Mouse (Mus musculus): ENCODE results near the gene Prdx6b. TPM values are rescaled to one million over a fixed set of nuclear protein-coding genes. Genes with fewer than 3 reads are reported as not detected.

Prdx6b gene
- polyA plus RNA-seq (2015; fragmentation: Nextera tagmentation; extraction: Ambion mirVana) = not detected in 2 replicates

DNA sequence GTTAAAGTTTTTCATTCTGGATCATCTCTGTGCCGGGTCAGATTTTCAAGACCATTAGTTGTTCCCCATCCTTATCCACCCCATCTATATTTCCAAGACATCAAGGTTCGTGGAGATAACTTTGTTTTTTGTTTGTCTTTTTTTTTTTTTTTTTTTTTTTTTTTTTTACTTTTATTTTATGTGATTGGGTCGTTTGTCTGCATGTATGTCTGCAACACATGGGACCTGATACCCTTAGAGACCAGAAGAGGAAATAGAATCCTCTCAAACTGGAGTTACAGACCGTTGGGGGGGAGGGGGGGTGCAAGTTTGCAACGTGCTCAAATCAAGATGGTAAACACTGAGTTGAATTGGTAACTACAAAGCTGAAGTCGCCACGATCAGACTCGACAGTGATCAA lies at the start of gene Prdx6b:
TSS of gene Prdx6b (plus strand) at position 301 of the 400 bp plus-strand sequence.
- Histone ChIP-seq H3K4me3 (no peak within 1 kb of the TSS), H3K36me3 (no peaks in the 10 kb centered on the region), H3K4me2 (no peak within 1 kb of the TSS), H3K27ac (replicated peaks) (no peak within 1 kb of the TSS), H3K9me3 (no peaks in the 10 kb centered on the region), H3K27me3 (no peaks in the 10 kb centered on the region), H3K4me1 (replicated peaks) (no peaks in the 10 kb centered on the region), H3K9ac (no peak within 1 kb of the TSS)
- 90% methylated on average over 8 of the region's 8 CpGs for WGBS
- no peak for ATAC-seq (ENCODE audit: low FRiP score, low read depth)

DNA sequence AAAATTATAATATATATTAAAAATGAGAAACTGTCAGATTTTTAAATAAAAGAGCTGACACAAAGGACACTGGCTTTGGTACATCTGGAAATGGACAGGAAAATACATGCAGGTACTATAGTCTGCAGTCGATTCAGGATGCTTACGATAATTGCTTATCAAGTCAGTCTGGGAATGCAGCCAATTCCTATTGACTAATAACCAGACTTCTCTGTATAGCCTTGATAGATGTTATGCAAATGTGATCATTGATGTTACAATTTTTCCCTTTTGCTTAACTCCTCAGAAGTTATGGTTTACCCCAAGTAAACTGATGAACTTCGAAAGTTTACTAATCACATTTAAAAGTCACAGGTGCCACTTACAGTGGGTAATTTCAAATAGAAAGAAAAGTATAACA lies 44.8 kb upstream of the Prdx6b start:
- 65% methylated on average over 3 of the region's 3 CpGs for WGBS
- H3K36me3 ChIP-seq = no peaks in the 10 kb centered on the region
- H3K9me3 ChIP-seq = no peaks in the 10 kb centered on the region
- H3K27me3 ChIP-seq = no peaks in the 10 kb centered on the region
- no peak overlapping the region for H3K27ac ChIP-seq (replicated peaks)
- H3K4me2 ChIP-seq = no peak overlapping the region
- ATAC-seq (ENCODE audit: low FRiP score, low read depth) = no peak
- no peaks in the 10 kb centered on the region for H3K4me1 ChIP-seq (replicated peaks)
- no peak overlapping the region for H3K9ac ChIP-seq
- H3K4me3 ChIP-seq = no peak overlapping the region

DNA sequence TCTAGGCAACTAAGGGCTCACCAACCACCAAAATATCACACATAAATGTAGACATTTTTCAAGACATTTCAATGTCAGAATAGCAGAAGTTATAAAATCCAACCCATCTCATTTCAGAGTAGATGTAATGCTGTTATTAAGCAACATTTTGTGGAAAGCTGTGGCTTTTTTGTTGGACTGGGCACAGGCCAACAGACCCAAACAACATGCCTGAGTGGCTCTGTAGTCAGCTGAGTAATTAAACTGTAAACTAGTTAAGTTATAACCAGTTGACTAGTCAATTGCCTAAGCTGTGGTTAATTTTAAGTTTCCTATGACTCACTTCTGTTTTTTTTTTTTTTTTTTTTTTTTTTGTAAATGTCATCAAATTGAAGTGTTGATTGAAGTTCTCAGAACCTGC lies 44.4 kb upstream of the Prdx6b start:
- no peak overlapping the region for H3K9ac ChIP-seq
- no peaks in the 10 kb centered on the region for H3K4me1 ChIP-seq (replicated peaks)
- H3K4me3 ChIP-seq = no peak overlapping the region
- no peaks in the 10 kb centered on the region for H3K9me3 ChIP-seq
- no peak overlapping the region for H3K4me2 ChIP-seq
- no peak overlapping the region for H3K27ac ChIP-seq (replicated peaks)
- no peak for ATAC-seq (ENCODE audit: low FRiP score, low read depth)
- no peaks in the 10 kb centered on the region for H3K27me3 ChIP-seq
- H3K36me3 ChIP-seq = no peaks in the 10 kb centered on the region

DNA sequence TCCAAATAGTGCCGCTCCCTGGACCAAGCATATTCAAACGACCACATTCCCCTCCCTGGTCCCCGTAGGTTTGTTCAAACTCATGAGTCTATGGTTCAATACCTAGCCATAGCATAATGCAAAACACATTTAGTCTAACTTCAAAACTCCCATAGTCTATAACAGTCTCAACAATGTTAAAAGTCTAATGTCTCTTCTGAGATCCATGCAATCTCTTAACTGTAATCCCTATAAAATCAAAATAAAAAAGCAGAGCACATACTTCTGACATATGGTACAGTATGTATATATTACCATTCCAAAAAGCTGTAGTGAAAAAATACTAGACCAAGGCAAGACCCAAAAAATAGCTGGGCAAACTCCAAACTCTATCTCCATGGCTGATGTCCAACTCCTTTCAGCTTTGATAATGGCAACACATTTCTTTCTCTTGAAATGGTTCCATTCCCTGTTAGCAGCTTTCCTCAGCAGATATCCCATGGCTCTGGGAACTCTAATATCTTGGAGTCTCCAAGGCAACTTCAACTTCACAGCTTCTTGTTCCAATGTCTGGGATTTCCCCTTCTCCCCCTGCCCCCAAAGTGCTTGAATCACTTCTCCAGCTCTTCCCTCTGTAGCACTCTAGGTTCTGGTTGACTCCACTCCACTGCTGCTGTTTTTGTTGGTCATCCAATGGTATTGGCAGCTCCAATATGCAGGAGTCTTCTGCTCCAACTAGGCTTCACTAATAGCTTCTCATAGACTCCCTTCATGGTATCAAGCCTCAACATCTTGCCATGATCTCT lies 32.2 kb upstream of the Prdx6b start:
- H3K27me3 ChIP-seq = no peaks in the 10 kb centered on the region
- no peaks in the 10 kb centered on the region for H3K36me3 ChIP-seq
- no peak overlapping the region for H3K9ac ChIP-seq
- H3K9me3 ChIP-seq = no peaks in the 10 kb centered on the region
- ATAC-seq (ENCODE audit: low FRiP score, low read depth) = no peak
- 90% methylated on average over 3 of the region's 3 CpGs for WGBS
- H3K27ac ChIP-seq (replicated peaks) = no peak overlapping the region
- H3K4me1 ChIP-seq (replicated peaks) = no peaks in the 10 kb centered on the region
- no peak overlapping the region for H3K4me2 ChIP-seq
- H3K4me3 ChIP-seq = no peak overlapping the region

DNA sequence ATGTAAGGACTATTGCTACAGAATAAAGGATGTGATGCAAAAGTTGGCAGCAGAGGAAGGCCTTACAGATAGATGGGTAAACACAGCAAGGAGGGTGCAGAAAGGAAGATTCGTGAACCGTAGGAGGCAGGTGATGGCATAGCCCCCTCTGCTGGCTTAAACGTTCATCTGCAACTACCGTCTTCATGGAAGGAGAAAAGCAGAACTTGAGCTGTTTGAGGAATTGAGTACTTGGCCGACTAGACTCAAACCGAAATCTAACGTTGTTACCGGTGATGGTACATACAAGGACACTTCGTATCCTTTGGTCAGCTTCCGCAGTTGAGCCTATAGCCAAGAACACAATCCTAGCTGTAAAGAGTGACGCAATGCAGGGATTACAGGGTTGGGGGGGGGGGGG lies 25.4 kb upstream of the Prdx6b start:
- Histone ChIP-seq H3K9me3 (no peaks in the 10 kb centered on the region), H3K36me3 (no peaks in the 10 kb centered on the region), H3K4me2 (peak overlapping the region; percentile 26), H3K9ac (no peak overlapping the region), H3K4me1 (replicated peaks) (no peaks in the 10 kb centered on the region), H3K27me3 (no peaks in the 10 kb centered on the region), H3K27ac (replicated peaks) (no peak overlapping the region), H3K4me3 (no peak overlapping the region)
- peak; percentile 42; the same call in 1 of the 2 replicates for ATAC-seq (ENCODE audit: low FRiP score, low read depth)
- 27% methylated on average over 11 of the region's 11 CpGs for WGBS

DNA sequence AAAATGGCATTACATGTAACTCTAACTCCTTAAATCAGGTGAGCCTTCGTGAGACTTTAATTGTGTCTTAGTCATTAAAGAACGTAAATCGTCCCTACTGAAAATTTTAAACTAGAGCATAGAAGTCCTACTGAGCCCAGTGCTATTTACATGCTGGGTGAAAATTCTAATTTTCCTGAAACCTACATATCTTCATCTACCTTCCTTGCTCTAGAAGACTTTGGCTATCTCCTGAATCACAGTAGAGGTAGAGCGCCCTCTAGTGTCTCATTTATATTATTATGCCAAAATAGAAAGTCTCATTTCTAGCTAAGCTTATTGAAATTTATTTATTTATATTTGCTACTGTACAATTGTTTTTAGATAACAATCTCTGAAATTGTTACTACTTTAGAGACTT lies 24.2 kb upstream of the Prdx6b start:
- H3K4me3 ChIP-seq = no peak overlapping the region
- ATAC-seq (ENCODE audit: low FRiP score, low read depth) = no peak
- no peaks in the 10 kb centered on the region for H3K27me3 ChIP-seq
- no peaks in the 10 kb centered on the region for H3K9me3 ChIP-seq
- no peak overlapping the region for H3K4me2 ChIP-seq
- no peak overlapping the region for H3K9ac ChIP-seq
- H3K36me3 ChIP-seq = no peaks in the 10 kb centered on the region
- H3K4me1 ChIP-seq (replicated peaks) = no peaks in the 10 kb centered on the region
- WGBS = 48% methylated on average over 4 of the region's 4 CpGs
- H3K27ac ChIP-seq (replicated peaks) = no peak overlapping the region

DNA sequence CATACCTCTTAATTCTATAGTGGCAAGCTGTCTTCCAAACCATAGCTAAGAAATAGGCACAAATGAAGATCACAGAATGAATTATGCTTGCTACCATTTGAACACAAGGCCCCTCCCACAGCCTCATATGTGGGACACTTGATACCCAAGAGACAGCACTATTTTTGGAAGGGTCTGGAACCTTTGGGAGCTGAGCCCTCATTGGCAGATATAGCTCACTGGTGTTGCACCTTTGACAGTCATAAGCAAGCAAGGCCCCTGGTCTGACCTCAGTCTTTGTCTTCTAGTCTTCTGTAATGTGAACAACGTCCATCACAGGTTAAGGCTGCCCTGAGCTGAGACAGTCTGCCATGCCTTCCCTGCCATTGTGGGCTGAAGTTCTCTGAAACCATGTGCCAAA lies 20.8 kb upstream of the Prdx6b start:
- no peak overlapping the region for H3K9ac ChIP-seq
- H3K4me2 ChIP-seq = no peak overlapping the region
- H3K4me1 ChIP-seq (replicated peaks) = no peaks in the 10 kb centered on the region
- H3K36me3 ChIP-seq = no peaks in the 10 kb centered on the region
- 76% methylated on average over 1 of the region's 1 CpGs for WGBS
- no peak overlapping the region for H3K4me3 ChIP-seq
- no peaks in the 10 kb centered on the region for H3K27me3 ChIP-seq
- no peak overlapping the region for H3K27ac ChIP-seq (replicated peaks)
- ATAC-seq (ENCODE audit: low FRiP score, low read depth) = no peak
- H3K9me3 ChIP-seq = no peaks in the 10 kb centered on the region

DNA sequence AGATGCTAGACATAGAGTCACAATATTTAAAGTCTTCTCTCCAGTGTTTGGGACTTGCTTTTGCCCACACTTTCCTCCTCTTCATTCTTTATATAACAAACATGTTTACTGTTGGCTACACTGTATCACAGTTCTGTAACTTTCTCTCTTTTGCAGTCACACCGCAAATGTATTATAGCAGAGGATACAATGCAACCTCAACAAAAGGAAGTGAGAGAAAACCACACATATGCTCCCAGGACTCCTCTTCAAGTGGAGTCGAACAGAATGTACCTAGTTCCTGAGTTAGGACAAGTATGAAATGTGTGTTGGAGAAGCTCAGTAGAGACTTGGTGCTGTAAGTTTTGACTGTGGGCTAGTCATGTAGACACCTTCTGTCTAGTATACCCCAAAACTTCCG lies 19.2 kb upstream of the Prdx6b start:
- H3K36me3 ChIP-seq = no peaks in the 10 kb centered on the region
- no peaks in the 10 kb centered on the region for H3K9me3 ChIP-seq
- H3K4me2 ChIP-seq = no peak overlapping the region
- whole genome bisulfite sequencing = 97% methylated on average over 3 of the region's 3 CpGs
- H3K4me1 ChIP-seq (replicated peaks) = no peaks in the 10 kb centered on the region
- H3K27ac ChIP-seq (replicated peaks) = no peak overlapping the region
- no peak for ATAC-seq (ENCODE audit: low FRiP score, low read depth)
- no peaks in the 10 kb centered on the region for H3K27me3 ChIP-seq
- no peak overlapping the region for H3K9ac ChIP-seq
- no peak overlapping the region for H3K4me3 ChIP-seq

DNA sequence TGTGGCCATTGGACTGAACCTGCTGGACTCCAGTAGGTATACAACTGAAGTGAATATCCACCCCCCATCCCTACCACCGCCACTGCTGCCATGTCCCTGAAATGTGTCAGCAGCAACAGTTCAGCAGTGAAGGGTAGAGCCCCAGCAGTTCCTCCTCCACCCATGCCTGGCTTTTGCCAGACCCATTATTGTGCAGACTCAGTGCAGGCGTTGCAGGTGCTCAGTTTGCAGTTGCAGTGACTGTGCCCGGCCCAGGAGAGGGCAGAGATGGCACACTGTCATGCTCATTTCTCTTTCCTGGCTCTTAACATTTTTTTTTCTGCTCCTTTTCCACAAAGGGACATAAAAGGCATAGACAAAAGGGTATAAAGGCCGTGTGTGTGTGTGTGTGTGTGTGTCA lies 18.5 kb upstream of the Prdx6b start:
- no peak overlapping the region for H3K27ac ChIP-seq (replicated peaks)
- WGBS = 85% methylated on average over 4 of the region's 4 CpGs
- no peaks in the 10 kb centered on the region for H3K36me3 ChIP-seq
- no peak overlapping the region for H3K4me3 ChIP-seq
- no peaks in the 10 kb centered on the region for H3K4me1 ChIP-seq (replicated peaks)
- H3K9ac ChIP-seq = no peak overlapping the region
- H3K4me2 ChIP-seq = no peak overlapping the region
- ATAC-seq (ENCODE audit: low FRiP score, low read depth) = no peak
- no peaks in the 10 kb centered on the region for H3K9me3 ChIP-seq
- no peaks in the 10 kb centered on the region for H3K27me3 ChIP-seq

DNA sequence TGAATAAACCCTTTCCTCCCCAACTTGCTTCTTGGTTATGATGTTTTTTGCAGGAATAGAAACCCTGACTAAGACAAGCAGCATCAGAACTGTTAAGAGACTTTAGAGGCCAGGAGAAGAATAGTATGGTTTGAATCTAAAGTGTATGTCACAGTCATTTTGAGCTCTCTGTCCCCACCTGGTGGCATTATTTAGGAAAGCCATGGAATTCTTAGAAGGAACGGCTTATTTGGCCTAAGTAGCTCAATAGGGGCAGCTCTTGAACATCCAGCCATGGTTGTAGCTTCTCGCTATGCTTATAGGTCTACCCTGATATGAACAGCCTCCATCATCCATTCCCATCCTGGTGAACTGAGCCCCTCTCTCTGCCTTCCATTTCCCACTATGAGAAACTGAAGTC lies 17.1 kb upstream of the Prdx6b start:
- no peak for ATAC-seq (ENCODE audit: low FRiP score, low read depth)
- no peak overlapping the region for H3K27ac ChIP-seq (replicated peaks)

DNA sequence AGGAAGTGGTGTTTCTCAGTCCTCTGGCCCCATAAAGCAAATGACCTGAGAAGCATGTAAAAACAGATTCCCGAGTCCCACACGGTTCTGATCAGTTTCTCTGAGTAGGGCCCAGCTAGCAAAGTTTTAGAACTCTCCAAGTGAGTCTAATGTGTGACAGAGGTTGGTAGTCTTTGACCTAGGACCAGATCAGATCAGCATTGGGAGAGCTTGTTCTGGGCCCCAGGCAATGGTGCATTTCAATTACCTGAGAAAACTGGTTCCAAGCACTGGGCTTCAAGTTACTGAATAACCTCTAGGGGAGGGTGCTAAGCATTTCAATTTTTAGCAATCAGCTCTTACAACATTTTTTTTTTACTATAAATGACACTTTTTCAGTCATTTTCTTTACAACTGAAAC lies 10.1 kb upstream of the Prdx6b start:
- no peak overlapping the region for H3K9ac ChIP-seq
- no peak overlapping the region for H3K27ac ChIP-seq (replicated peaks)
- WGBS = 87% methylated on average over 2 of the region's 2 CpGs
- H3K4me3 ChIP-seq = no peak overlapping the region
- H3K4me2 ChIP-seq = no peak overlapping the region
- H3K4me1 ChIP-seq (replicated peaks) = no peaks in the 10 kb centered on the region
- no peak for ATAC-seq (ENCODE audit: low FRiP score, low read depth)
- no peaks in the 10 kb centered on the region for H3K27me3 ChIP-seq
- no peaks in the 10 kb centered on the region for H3K9me3 ChIP-seq
- no peaks in the 10 kb centered on the region for H3K36me3 ChIP-seq

More for the DNA sequence above, 17.1 kb upstream of the Prdx6b start:
- 39% methylated on average over 2 of the region's 2 CpGs for WGBS
- H3K4me3 ChIP-seq = no peak overlapping the region
- no peak overlapping the region for H3K9ac ChIP-seq
- no peaks in the 10 kb centered on the region for H3K27me3 ChIP-seq
- no peaks in the 10 kb centered on the region for H3K36me3 ChIP-seq
- H3K9me3 ChIP-seq = no peaks in the 10 kb centered on the region
- no peaks in the 10 kb centered on the region for H3K4me1 ChIP-seq (replicated peaks)
- H3K4me2 ChIP-seq = no peak overlapping the region

DNA sequence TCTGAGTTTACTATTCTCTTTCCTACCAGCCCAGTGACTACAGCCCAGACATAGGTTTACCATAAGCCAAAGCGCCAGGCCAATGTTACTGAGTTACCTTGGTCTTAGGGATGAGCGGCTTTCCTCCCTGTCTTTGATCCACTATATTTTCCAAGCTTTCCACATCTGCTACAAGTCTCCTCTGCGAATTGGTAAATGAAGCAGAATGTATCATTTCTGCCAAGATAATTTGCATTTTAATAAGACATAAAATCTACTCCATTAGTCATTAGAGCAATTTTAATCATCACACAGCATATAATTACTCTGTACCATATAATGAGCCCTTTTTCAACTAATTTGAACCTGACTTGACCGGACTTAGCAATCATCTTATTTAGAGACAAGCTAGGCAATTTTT lies 5.9 kb upstream of the Prdx6b start:
- no peak for ATAC-seq (ENCODE audit: low FRiP score, low read depth)
- H3K4me1 ChIP-seq (replicated peaks) = no peaks in the 10 kb centered on the region
- no peak overlapping the region for H3K27ac ChIP-seq (replicated peaks)
- H3K36me3 ChIP-seq = no peaks in the 10 kb centered on the region
- 59% methylated on average over 4 of the region's 4 CpGs for WGBS
- no peak overlapping the region for H3K9ac ChIP-seq
- H3K4me3 ChIP-seq = no peak overlapping the region
- H3K4me2 ChIP-seq = no peak overlapping the region
- H3K9me3 ChIP-seq = no peaks in the 10 kb centered on the region
- H3K27me3 ChIP-seq = no peaks in the 10 kb centered on the region

DNA sequence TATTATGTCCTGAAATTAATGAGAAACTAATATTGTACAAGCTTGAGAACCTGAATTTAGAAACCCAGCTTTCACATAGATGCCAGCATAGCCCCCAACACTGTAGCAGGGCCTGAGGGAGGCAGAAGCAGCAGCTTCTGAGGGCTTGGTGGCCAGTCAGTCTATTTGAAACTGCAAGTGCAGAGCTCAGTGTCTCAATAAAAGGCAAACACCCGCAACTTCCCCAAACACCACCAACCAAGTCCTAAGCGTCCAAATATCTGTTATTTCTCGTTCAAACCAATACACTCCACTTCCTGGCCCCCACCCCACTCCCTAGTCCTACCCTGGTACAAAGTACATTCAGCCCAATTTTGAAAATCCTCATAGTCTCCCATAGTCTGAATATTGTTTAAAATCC lies 6.1 kb downstream of the Prdx6b start:
- Histone ChIP-seq H3K9ac (no peak overlapping the region), H3K36me3 (no peaks in the 10 kb centered on the region), H3K4me3 (no peak overlapping the region), H3K27me3 (no peaks in the 10 kb centered on the region), H3K4me2 (no peak overlapping the region), H3K9me3 (no peaks in the 10 kb centered on the region), H3K4me1 (replicated peaks) (no peaks in the 10 kb centered on the region), H3K27ac (replicated peaks) (no peak overlapping the region)
- WGBS = 74% methylated on average over 3 of the region's 3 CpGs
- no peak for ATAC-seq (ENCODE audit: low FRiP score, low read depth)

Measured in hindbrain, embryonic 15.5 days (tissue).